Mouse (Mus musculus) macrophage (primary cell): ENCODE results near the gene Eif1ad. TPM values are rescaled to one million over a fixed set of nuclear protein-coding genes. Genes with fewer than 3 reads are reported as not detected.
"Not testable (repeated sequence)": the region's sequence is repeated elsewhere in the genome, so short reads cannot be mapped to it uniquely, and the experiment has no call there.

Source experiments
- H3K27ac ChIP-seq: fragments of 350-480 bp; formaldehyde crosslinking; 2 replicates; pipeline ENCODE4 v1.9.0; 2021
- H3K36me3 ChIP-seq: fragments of 350-480 bp; formaldehyde crosslinking; 2 replicates; pipeline ENCODE4 v1.9.0; 2021; ENCODE audit errors: inconsistent target
- H3K4me3 ChIP-seq: fragments of 350-480 bp; formaldehyde crosslinking; 2 replicates; pipeline ENCODE4 v1.9.0; 2021; ENCODE audit errors: inconsistent target
- H3K79me2 ChIP-seq: fragments of 350-480 bp; formaldehyde crosslinking; 2 replicates; pipeline ENCODE4 v1.9.0; 2021; ENCODE audit errors: inconsistent target
- WGBS: methylation state at CpG from one replicate; pipeline ENCODE4 v1.1.7; 2026; ENCODE audit warnings: inconsistent platforms; ENCODE audit not compliant: missing documents; 5-methylcytosine and 5-hydroxymethylcytosine counted together
- polyA plus RNA-seq: library from polyadenylated mRNA; stranded (reverse); fragments of 250-400 nt; gene quantifications from 3 replicates; pipeline ENCODE4 v1.2.4, GENCODE M21; 2018; ENCODE audit warnings: inconsistent platforms

The Eif1ad gene
- polyA plus RNA-seq, 1 experiment from 2014 or later, result 17.7 TPM

GRCm38 (mm10) chr19:5390416-5390815 is 23.9 kb downstream of the Eif1ad start:
- WGBS, result 73% methylated on average over 8 of the region's 8 CpGs
- H3K79me2 ChIP-seq, result peaks cover 27% of the 10 kb centered on the region
- H3K27ac ChIP-seq, result peak overlapping the region; percentile 66; the same call in 1 of the 2 replicates

GRCm38 (mm10) chr19:5392892-5393291 is 26.4 kb downstream of the Eif1ad start:
- 61% methylated on average over 4 of the region's 4 CpGs for WGBS

More at GRCm38 (mm10) chr19:5390416-5390815, 23.9 kb downstream of the Eif1ad start:
- H3K36me3 ChIP-seq, result peaks cover under 1% of the 10 kb centered on the region; the same call in 1 of the 2 replicates
- H3K4me3 ChIP-seq, result no peak overlapping the region

GRCm38 (mm10) chr19:5394168-5394567 is 27.6 kb downstream of the Eif1ad start:
- no peak overlapping the region for H3K4me3 ChIP-seq
- H3K79me2 ChIP-seq, result no peaks in the 10 kb centered on the region
- no peaks in the 10 kb centered on the region for H3K36me3 ChIP-seq
- 85% methylated on average over 10 of the region's 10 CpGs for WGBS
- no peak overlapping the region for H3K27ac ChIP-seq

More at GRCm38 (mm10) chr19:5392892-5393291, 26.4 kb downstream of the Eif1ad start:
- Histone ChIP-seq H3K27ac (no peak overlapping the region), H3K4me3 (no peak overlapping the region), H3K36me3 (no peaks in the 10 kb centered on the region), H3K79me2 (peaks cover 3% of the 10 kb centered on the region)

- no peaks in the 10 kb centered on the region for H3K36me3 ChIP-seq
- no peaks in the 10 kb centered on the region for H3K79me2 ChIP-seq
- H3K4me3 ChIP-seq, result no peak overlapping the region
- no peak overlapping the region for H3K27ac ChIP-seq
- 92% methylated on average over 4 of the region's 4 CpGs for WGBS
Measured at GRCm38 (mm10) chr19:5395371-5395770, 28.8 kb downstream of the Eif1ad start.

GRCm38 (mm10) chr19:5401073-5401472 is 34.5 kb downstream of the Eif1ad start:
- H3K4me3 ChIP-seq, H3K27ac ChIP-seq, H3K79me2 ChIP-seq, H3K36me3 ChIP-seq: not testable (repeated sequence)
- 93% methylated on average over 3 of the region's 4 CpGs for WGBS

GRCm38 (mm10) chr19:5402293-5402692 is 35.8 kb downstream of the Eif1ad start, which contains the start of gene Tsga10ip:
Gene Tsga10ip (minus strand): TSS chr19:5402526.
- H3K27ac ChIP-seq, result no peak within 1 kb of the TSS
- WGBS, result 97% methylated on average over 8 of the region's 8 CpGs

GRCm38 (mm10) chr19:5405924-5406323 is 39.4 kb downstream of the Eif1ad start:
- Histone ChIP-seq H3K36me3 (no peaks in the 10 kb centered on the region), H3K4me3 (peak overlapping the region; percentile 84), H3K79me2 (peaks cover 4% of the 10 kb centered on the region; the same call in 1 of the 2 replicates), H3K27ac (peak overlapping the region; percentile 12; the same call in 1 of the 2 replicates)
- 20% methylated on average over 7 of the region's 7 CpGs for WGBS

More at GRCm38 (mm10) chr19:5402293-5402692, 35.8 kb downstream of the Eif1ad start, which contains the start of gene Tsga10ip:
- no peak within 1 kb of the TSS for H3K4me3 ChIP-seq
- H3K79me2 ChIP-seq, result peaks cover under 1% of the 10 kb centered on the region; the same call in 1 of the 2 replicates
- H3K36me3 ChIP-seq, result no peaks in the 10 kb centered on the region

GRCm38 (mm10) chr19:5406531-5407126 is 40.1 kb downstream of the Eif1ad start:
- peak overlapping the region; percentile 84 for H3K4me3 ChIP-seq
- H3K27ac ChIP-seq, result peak overlapping the region; percentile 92
- H3K79me2 ChIP-seq, H3K36me3 ChIP-seq: not testable (repeated sequence)
- 16% methylated on average over 17 of the region's 25 CpGs for WGBS

- peak overlapping the region; percentile 84 for H3K4me3 ChIP-seq
- peaks cover 4% of the 10 kb centered on the region; the same call in 1 of the 2 replicates for H3K79me2 ChIP-seq
- peak overlapping the region; percentile 92 for H3K27ac ChIP-seq
- WGBS, result 17% methylated on average over 7 of the region's 7 CpGs
- H3K36me3 ChIP-seq, result no peaks in the 10 kb centered on the region
Measured at GRCm38 (mm10) chr19:5407133-5407532, 40.6 kb downstream of the Eif1ad start.

GRCm38 (mm10) chr19:5408057-5409001 is 41.8 kb downstream of the Eif1ad start:
- 43% methylated on average over 13 of the region's 13 CpGs for WGBS
- peaks cover 4% of the 10 kb centered on the region; the same call in 1 of the 2 replicates for H3K79me2 ChIP-seq
- H3K27ac ChIP-seq, result peak overlapping the region; percentile 92
- no peaks in the 10 kb centered on the region for H3K36me3 ChIP-seq
- H3K4me3 ChIP-seq, result no peak overlapping the region

- H3K4me3 ChIP-seq, result no peak overlapping the region
- H3K27ac ChIP-seq, result peak overlapping the region; percentile 92
- H3K36me3 ChIP-seq, result no peaks in the 10 kb centered on the region
- WGBS, result 80% methylated on average over 5 of the region's 5 CpGs
- peaks cover 4% of the 10 kb centered on the region; the same call in 1 of the 2 replicates for H3K79me2 ChIP-seq
Measured at GRCm38 (mm10) chr19:5409068-5409467, 42.5 kb downstream of the Eif1ad start.

GRCm38 (mm10) chr19:5410641-5411040 is 44.1 kb downstream of the Eif1ad start:
- Histone ChIP-seq H3K79me2 (peaks cover 4% of the 10 kb centered on the region; the same call in 1 of the 2 replicates), H3K36me3 (no peaks in the 10 kb centered on the region)
- WGBS, result 92% methylated on average over 5 of the region's 5 CpGs

GRCm38 (mm10) chr19:5411961-5412360 is 45.4 kb downstream of the Eif1ad start:
- 93% methylated on average over 5 of the region's 5 CpGs for WGBS
- H3K79me2 ChIP-seq, result peaks cover 4% of the 10 kb centered on the region; the same call in 1 of the 2 replicates

More at GRCm38 (mm10) chr19:5410641-5411040, 44.1 kb downstream of the Eif1ad start:
- no peak overlapping the region for H3K27ac ChIP-seq
- H3K4me3 ChIP-seq, result no peak overlapping the region

GRCm38 (mm10) chr19:5413840-5414239 is 47.3 kb downstream of the Eif1ad start:
- H3K79me2 ChIP-seq, result no peaks in the 10 kb centered on the region
- WGBS, result 83% methylated on average over 4 of the region's 4 CpGs
- H3K27ac ChIP-seq, result no peak overlapping the region

More at GRCm38 (mm10) chr19:5411961-5412360, 45.4 kb downstream of the Eif1ad start:
- Histone ChIP-seq H3K4me3 (no peak overlapping the region), H3K27ac (no peak overlapping the region), H3K36me3 (no peaks in the 10 kb centered on the region)

More at GRCm38 (mm10) chr19:5413840-5414239, 47.3 kb downstream of the Eif1ad start:
- Histone ChIP-seq H3K36me3 (no peaks in the 10 kb centered on the region; the same call in 1 of the 2 replicates), H3K4me3 (no peak overlapping the region)
